Mouse (Mus musculus) leukemia stem cell, adult 10-12 weeks (primary cell): ENCODE data around the gene Klhl36. TPM values are rescaled to one million over a fixed set of nuclear protein-coding genes. Genes with fewer than 3 reads are reported as not detected.

ENCODE experiments used
- polyA plus RNA-seq: library from polyadenylated mRNA; stranded (reverse); fragments of >175 nt; gene quantifications from 2 replicates; pipeline ENCODE4 v1.2.3, GENCODE M21; 2012; ENCODE audit warnings: low replicate concordance

The Klhl36 gene
- polyA plus RNA-seq = 4.3 and 5.7 TPM in 2 replicates

DNA sequence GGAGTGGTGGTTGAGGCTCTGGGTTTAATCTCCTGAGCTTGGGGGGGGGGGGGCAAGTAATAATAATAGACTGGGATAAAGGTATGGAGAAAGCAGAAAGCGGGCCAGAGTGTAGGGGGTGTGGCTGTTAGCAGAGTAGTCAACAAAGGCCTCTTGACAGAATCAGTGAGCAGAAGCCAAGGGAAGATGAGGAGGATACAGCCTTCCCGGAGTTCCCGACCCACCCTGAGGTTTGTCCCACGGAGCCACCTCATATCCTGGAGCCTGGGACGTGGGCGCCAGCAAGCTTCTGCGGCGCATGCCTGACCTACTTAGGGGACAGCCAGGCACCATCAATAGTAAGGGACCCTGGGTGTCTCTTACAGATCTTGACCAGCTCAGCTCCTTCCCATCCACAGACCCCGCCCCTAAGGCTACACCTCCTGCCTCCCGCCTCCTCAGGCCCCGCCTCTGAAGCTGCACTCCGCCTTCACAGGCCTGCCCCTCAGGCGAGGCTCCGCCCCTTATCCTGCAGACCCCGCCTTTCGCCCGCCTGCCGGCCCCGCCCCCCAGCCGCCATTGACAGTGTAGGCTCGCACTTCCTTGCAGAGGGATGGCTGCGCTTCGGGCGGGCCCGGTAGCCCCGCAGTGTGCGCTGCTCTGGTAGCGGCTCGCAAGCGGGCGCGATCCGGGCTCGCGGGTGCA is at the start of gene Klhl36:
Klhl36 (plus strand) TSS at position 561 of the 684 bp plus-strand sequence.

DNA sequence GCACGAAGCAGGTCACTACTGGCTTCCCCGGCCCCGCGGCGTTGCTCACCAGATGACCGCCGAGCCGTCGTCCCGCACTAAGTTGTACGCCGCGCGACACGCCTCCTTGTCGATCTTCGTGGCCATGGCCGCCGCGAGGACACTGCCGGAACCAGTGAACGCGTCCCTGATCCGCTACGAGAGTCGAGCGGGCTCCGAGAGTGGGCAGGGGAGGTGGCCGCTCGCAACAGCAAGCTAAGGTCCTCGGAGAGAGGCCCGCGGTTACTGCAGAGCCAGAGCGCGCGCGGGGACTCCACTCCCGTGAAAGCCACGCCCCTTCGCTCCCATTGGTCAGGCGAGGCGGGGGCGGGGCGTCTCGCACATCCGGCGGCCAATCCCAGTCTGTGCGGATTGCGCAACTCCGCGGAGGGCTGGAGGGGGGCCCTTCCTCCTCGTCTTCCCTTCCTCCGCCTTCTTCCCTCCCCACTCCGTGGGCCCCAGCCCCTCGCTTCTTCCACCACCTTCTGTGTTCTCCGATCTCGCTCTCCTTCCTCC is 21.7 kb upstream of the Klhl36 start, which contains the start of gene Cotl1:
Cotl1 (minus strand) TSS at position 270 of the 534 bp plus-strand sequence.

DNA sequence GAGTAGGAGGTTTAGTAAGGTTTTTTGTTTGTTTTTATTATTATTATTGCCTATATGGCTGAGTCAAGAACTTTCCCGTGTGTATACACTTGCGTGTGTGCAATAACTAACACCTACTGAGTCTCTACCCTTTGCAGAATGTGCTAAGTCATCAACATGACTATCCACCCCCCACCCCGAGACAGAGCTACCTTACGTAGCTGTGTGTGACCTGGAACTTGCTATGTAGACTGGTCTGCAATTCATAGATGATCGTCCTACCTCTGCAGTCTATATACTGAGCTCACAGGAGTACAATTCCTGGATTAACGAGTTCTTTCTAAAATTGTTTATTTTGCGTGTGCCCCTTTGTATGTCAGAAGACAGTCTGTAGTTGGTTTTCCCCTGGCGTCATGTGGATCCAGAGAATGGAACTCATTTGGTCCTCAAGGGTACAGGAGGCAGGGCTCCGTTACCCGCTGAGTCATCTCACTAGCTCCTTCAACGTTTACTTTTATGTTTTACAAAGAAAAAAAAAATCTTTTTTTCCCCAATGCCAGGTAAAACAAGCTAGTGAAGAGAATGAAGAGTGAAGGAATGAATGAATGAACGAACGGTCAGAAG is 48.0 kb downstream of the Klhl36 start, which contains the start of gene Usp10:
Usp10 (plus strand) TSS at position 417 of the 603 bp plus-strand sequence.

GRCm38 (mm10) chr8:119910547-119911257 is 48.6 kb downstream of the Klhl36 start, which contains the start of gene Gm20388:
TSS of gene Gm20388 (plus strand) at chr8:119910841.

Other genes starting within 250 kb of the Klhl36 start
- not detected in 2 replicates for gene Adad2, start 249.5 kb upstream of the Klhl36 start, polyA plus RNA-seq
- gene Kcng4, start 226.6 kb upstream of the Klhl36 start, polyA plus RNA-seq = not detected in 2 replicates
- 0.47 TPM in 1 of 2 replicates, not detected in the other for gene Wfdc1, start 195.9 kb upstream of the Klhl36 start, polyA plus RNA-seq
- not detected in 2 replicates for gene Atp2c2, start 162.3 kb upstream of the Klhl36 start, polyA plus RNA-seq
- gene Tldc1, start 83.8 kb upstream of the Klhl36 start, polyA plus RNA-seq = 2.4 and 5.7 TPM in 2 replicates
- gene Cotl1, start 21.7 kb upstream of the Klhl36 start, polyA plus RNA-seq = 243 and 414 TPM in 2 replicates
- gene Usp10, start 48.1 kb downstream of the Klhl36 start, polyA plus RNA-seq = 62.5 and 64.6 TPM in 2 replicates
- 25.9 and 45.1 TPM in 2 replicates for gene Gm20388, start 48.6 kb downstream of the Klhl36 start, polyA plus RNA-seq
- 0.92 and 1.6 TPM in 2 replicates for gene Crispld2, start 130.2 kb downstream of the Klhl36 start, polyA plus RNA-seq
- 27.0 and 42.0 TPM in 2 replicates for gene Zdhhc7, start 239.2 kb downstream of the Klhl36 start, polyA plus RNA-seq